Mouse (Mus musculus): ENCODE data around the gene Trex2. TPM values are rescaled to one million over a fixed set of nuclear protein-coding genes. Genes with fewer than 3 reads are reported as not detected.
"Not testable (repeated sequence)": the region's sequence is repeated elsewhere in the genome, so short reads cannot be mapped to it uniquely, and the experiment has no call there.

The Trex2 gene
- total RNA-seq, 1 experiment from 2014 or later: not detected

- ATAC-seq (replicated peaks in 1 of 2; ENCODE audit: insufficient read depth in 1 of 2, low FRiP score in 2 of 2, low TSS enrichment in 1 of 2, low read depth in 1 of 2, poor library complexity in 2 of 2, severe bottlenecking in 2 of 2): peak; percentile 100
Observed at GRCm38 (mm10) chrX:73458877-73459392, 23.8 kb upstream of the Trex2 start, which contains the start of gene Haus7. Gene Haus7, minus strand, starts transcription at chrX:73459044.

- ATAC-seq (replicated peaks in 1 of 2; ENCODE audit: insufficient read depth in 1 of 2, low FRiP score in 2 of 2, low TSS enrichment in 1 of 2, low read depth in 1 of 2, poor library complexity in 2 of 2, severe bottlenecking in 2 of 2): peak; percentile 49 to 58; a peak in 2 of 4 replicates
Observed at GRCm38 (mm10) chrX:73451949-73452348, 16.8 kb upstream of the Trex2 start.

- ATAC-seq (replicated peaks in 1 of 2; ENCODE audit: insufficient read depth in 1 of 2, low FRiP score in 2 of 2, low TSS enrichment in 1 of 2, low read depth in 1 of 2, poor library complexity in 2 of 2, severe bottlenecking in 2 of 2): no peak
Observed at GRCm38 (mm10) chrX:73441428-73441827, 6.3 kb upstream of the Trex2 start.

- no peak for ATAC-seq (replicated peaks in 1 of 2; ENCODE audit: insufficient read depth in 1 of 2, low FRiP score in 2 of 2, low TSS enrichment in 1 of 2, low read depth in 1 of 2, poor library complexity in 2 of 2, severe bottlenecking in 2 of 2)
Observed at GRCm38 (mm10) chrX:73432850-73433249, 2.3 kb downstream of the Trex2 start.

GRCm38 (mm10) chrX:73430036-73430435 lies 5.1 kb downstream of the Trex2 start:
- no peak for ATAC-seq (replicated peaks in 1 of 2; ENCODE audit: insufficient read depth in 1 of 2, low FRiP score in 2 of 2, low TSS enrichment in 1 of 2, low read depth in 1 of 2, poor library complexity in 2 of 2, severe bottlenecking in 2 of 2)

- ATAC-seq (replicated peaks in 1 of 2; ENCODE audit: insufficient read depth in 1 of 2, low FRiP score in 2 of 2, low TSS enrichment in 1 of 2, low read depth in 1 of 2, poor library complexity in 2 of 2, severe bottlenecking in 2 of 2): no peak
Observed at GRCm38 (mm10) chrX:73412767-73413166, 22.4 kb downstream of the Trex2 start.

GRCm38 (mm10) chrX:73410880-73411517 lies 24.1 kb downstream of the Trex2 start, which contains the start of gene Zfp92:
Gene Zfp92, plus strand, starts transcription at chrX:73411096.
- ATAC-seq (replicated peaks in 1 of 2; ENCODE audit: insufficient read depth in 1 of 2, low FRiP score in 2 of 2, low TSS enrichment in 1 of 2, low read depth in 1 of 2, poor library complexity in 2 of 2, severe bottlenecking in 2 of 2): peak; percentile 42 to 69; a peak in 2 of 4 replicates

GRCm38 (mm10) chrX:73401616-73402015 lies 33.5 kb downstream of the Trex2 start:
- no peak for ATAC-seq (replicated peaks in 1 of 2; ENCODE audit: insufficient read depth in 1 of 2, low FRiP score in 2 of 2, low TSS enrichment in 1 of 2, low read depth in 1 of 2, poor library complexity in 2 of 2, severe bottlenecking in 2 of 2)

- no peak for ATAC-seq (replicated peaks in 1 of 2; ENCODE audit: insufficient read depth in 1 of 2, low FRiP score in 2 of 2, low TSS enrichment in 1 of 2, low read depth in 1 of 2, poor library complexity in 2 of 2, severe bottlenecking in 2 of 2)
Observed at GRCm38 (mm10) chrX:73400951-73401350, 34.2 kb downstream of the Trex2 start.

- ATAC-seq (replicated peaks in 1 of 2; ENCODE audit: insufficient read depth in 1 of 2, low FRiP score in 2 of 2, low TSS enrichment in 1 of 2, low read depth in 1 of 2, poor library complexity in 2 of 2, severe bottlenecking in 2 of 2): not testable (repeated sequence)
Observed at GRCm38 (mm10) chrX:73398636-73399035, 36.5 kb downstream of the Trex2 start, which contains the start of gene Gm18336. Gene Gm18336, minus strand, starts transcription at chrX:73398736.

GRCm38 (mm10) chrX:73396446-73396845 lies 38.7 kb downstream of the Trex2 start:
- no peak for ATAC-seq (replicated peaks in 1 of 2; ENCODE audit: insufficient read depth in 1 of 2, low FRiP score in 2 of 2, low TSS enrichment in 1 of 2, low read depth in 1 of 2, poor library complexity in 2 of 2, severe bottlenecking in 2 of 2)

- ATAC-seq (replicated peaks in 1 of 2; ENCODE audit: insufficient read depth in 1 of 2, low FRiP score in 2 of 2, low TSS enrichment in 1 of 2, low read depth in 1 of 2, poor library complexity in 2 of 2, severe bottlenecking in 2 of 2): no peak
Observed at GRCm38 (mm10) chrX:73391481-73391880, 43.7 kb downstream of the Trex2 start.

- ATAC-seq (replicated peaks in 1 of 2; ENCODE audit: insufficient read depth in 1 of 2, low FRiP score in 2 of 2, low TSS enrichment in 1 of 2, low read depth in 1 of 2, poor library complexity in 2 of 2, severe bottlenecking in 2 of 2): no peak
Observed at GRCm38 (mm10) chrX:73384924-73385323, 50.2 kb downstream of the Trex2 start.

GRCm38 (mm10) chrX:73384419-73384818 lies 50.7 kb downstream of the Trex2 start:
- ATAC-seq (replicated peaks in 1 of 2; ENCODE audit: insufficient read depth in 1 of 2, low FRiP score in 2 of 2, low TSS enrichment in 1 of 2, low read depth in 1 of 2, poor library complexity in 2 of 2, severe bottlenecking in 2 of 2): no peak

Other genes with a start within 250 kb of the Trex2 start
- 17.2 and 18.8 TPM in 2 replicates for gene Xlr3b, start 243.1 kb downstream of the Trex2 start, total RNA-seq (2017)
- gene Xlr4b, start 221.0 kb downstream of the Trex2 start, total RNA-seq (2017): 18.1 and 32.3 TPM in 2 replicates
- 3.1 and 5.8 TPM in 2 replicates for gene F8a, start 207.1 kb downstream of the Trex2 start, total RNA-seq (2017)
- gene Xlr4c, start 192.2 kb downstream of the Trex2 start, total RNA-seq (2017): 7.6 and 17.8 TPM in 2 replicates
- not detected in 2 replicates for gene Xlr3c, start 170.0 kb downstream of the Trex2 start, total RNA-seq (2017)
- gene Xlr5a, start 142.4 kb downstream of the Trex2 start, total RNA-seq (2017): not detected in 2 replicates
- not detected in 2 replicates for gene Xlr5c, start 142.4 kb downstream of the Trex2 start, total RNA-seq (2017)
- gene Gm45015, start 98.5 kb downstream of the Trex2 start, total RNA-seq (2017): 0.50 and 0.69 TPM in 2 replicates
- gene Zfp275, start 92.7 kb downstream of the Trex2 start, total RNA-seq (2017): 13.1 and 17.6 TPM in 2 replicates
- gene Gm18336, start 36.6 kb downstream of the Trex2 start, total RNA-seq (2017): not detected in 2 replicates
- 0.30 and 0.81 TPM in 2 replicates for gene Zfp92, start 24.2 kb downstream of the Trex2 start, total RNA-seq (2017)
- gene Haus7, start 23.7 kb upstream of the Trex2 start, total RNA-seq (2017): 34.5 and 44.6 TPM in 2 replicates
- 11.8 and 16.3 TPM in 2 replicates for gene Bgn, start 48.3 kb upstream of the Trex2 start, total RNA-seq (2017)
- 0.25 TPM in 1 of 2 replicates, not detected in the other for gene Atp2b3, start 67.7 kb upstream of the Trex2 start, total RNA-seq (2017)
- 0.35 and 1.5 TPM in 2 replicates for gene Dusp9, start 204.1 kb upstream of the Trex2 start, total RNA-seq (2017)
- 5.1 and 6.1 TPM in 2 replicates for gene Pnck, start 224.8 kb upstream of the Trex2 start, total RNA-seq (2017)
- gene Slc6a8, start 237.8 kb upstream of the Trex2 start, total RNA-seq (2017): 0.94 TPM in 1 of 2 replicates, not detected in the other